Mouse (Mus musculus): ENCODE measurements around the gene Pcnp.
"Not testable (repeated sequence)": the region's sequence is repeated elsewhere in the genome, so short reads cannot be mapped to it uniquely, and the experiment has no call there.

The Pcnp gene

DNA sequence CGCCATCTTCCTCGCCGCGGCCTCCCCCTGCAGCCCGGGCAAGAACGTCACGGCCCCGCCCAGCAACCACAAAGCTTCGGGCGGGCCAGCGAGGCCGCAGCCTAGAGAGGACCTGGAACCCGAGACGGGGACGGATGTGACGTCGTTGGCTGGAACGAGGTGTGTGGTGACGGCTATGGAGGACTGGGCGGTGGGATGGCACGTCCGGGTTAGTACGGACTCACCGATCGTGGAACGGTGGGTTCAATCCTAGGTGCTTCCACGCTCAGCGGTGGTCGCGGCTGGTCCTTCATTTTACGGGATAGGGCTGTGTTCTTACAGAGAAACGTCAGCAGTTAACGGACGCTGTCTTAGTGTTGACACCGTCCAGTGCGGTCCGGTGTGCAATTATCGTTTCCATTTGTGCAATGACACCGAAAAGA, at the start of gene Pcnp:
TSS of gene Pcnp (minus strand) at position 79 of the 422 bp plus-strand sequence.
- peak; percentile 93 for DNase-seq (ENCODE audit: extremely low read depth, insufficient read length, low spot score)

- DNase-seq (ENCODE audit: extremely low read depth, insufficient read length, low spot score), result no peak
Measured at GRCm38 (mm10) chr16:56076121-56076869, 46.8 kb upstream of the Pcnp start.

DNA sequence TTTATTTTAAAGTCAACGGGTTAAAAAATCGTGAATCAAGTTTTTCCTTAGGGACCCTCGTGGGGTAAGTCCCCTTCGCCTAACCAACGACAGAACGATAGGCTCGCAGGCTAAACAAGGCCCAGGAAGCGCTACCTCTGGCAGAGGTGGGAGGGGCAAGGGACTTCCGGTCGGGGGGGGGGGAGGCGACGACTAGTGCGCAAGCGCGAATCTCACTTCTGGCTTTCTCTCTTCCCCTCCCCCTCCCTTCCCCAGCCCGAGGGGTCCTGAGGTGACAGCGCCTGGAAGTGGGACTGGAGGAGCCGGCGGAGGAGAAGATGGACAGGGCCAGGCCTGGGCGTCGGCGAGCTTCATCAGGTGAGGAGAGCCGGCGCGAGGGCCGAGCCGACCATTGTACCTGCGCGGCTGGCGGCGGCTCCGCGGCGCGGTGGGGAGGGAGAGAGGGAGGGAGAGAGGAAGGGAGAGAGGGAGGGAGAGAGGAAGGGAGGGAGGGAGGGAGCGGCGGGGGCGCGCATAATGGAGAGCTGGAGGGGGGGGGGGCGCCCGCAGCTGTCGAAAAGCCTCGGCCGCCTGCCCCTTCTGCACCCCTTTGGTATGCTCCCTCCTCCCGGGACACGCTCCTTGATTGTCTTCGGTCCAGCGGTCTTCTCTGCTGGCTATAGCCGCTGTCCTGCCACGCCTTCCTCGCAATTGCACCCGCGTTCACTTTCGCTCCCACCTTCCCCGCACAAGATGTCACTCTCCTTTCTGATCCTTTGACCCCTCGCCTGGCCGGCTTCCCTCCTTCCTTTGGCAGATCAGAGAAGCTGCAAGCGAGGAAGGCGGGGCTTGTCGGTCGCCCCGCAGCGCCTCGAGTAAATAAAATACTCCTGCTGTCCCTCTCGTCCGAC, 45.9 kb upstream of the Pcnp start:
- DNase-seq (ENCODE audit: extremely low read depth, insufficient read length, low spot score), result peak; percentile 85

GRCm38 (mm10) chr16:56074565-56074964, 45.0 kb upstream of the Pcnp start:
- no peak for DNase-seq (ENCODE audit: extremely low read depth, insufficient read length, low spot score)

- no peak for DNase-seq (ENCODE audit: extremely low read depth, insufficient read length, low spot score)
Measured at GRCm38 (mm10) chr16:56074122-56074521, 44.6 kb upstream of the Pcnp start.

DNA sequence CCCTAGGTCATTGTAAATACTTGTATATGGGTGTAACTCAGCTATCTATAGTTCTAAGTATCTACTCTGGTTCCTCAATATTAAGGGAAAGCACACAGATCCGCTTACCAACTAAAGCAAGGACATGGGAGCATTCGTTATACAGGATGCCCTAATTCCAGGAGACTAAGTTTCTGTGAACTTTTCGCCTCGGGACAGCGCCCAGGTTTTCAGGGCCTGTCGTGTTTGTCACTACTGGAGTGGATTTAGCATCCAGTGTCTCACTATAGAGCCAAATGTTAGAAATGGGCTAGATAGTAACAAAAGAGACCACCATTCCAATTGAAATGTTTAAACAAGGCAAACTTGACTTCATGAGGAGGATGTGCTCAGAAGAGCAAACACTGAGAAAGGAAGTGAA, 43.6 kb upstream of the Pcnp start:
- not testable (repeated sequence) for DNase-seq (ENCODE audit: extremely low read depth, insufficient read length, low spot score)

GRCm38 (mm10) chr16:56072533-56072932, 43.0 kb upstream of the Pcnp start:
- DNase-seq (ENCODE audit: extremely low read depth, insufficient read length, low spot score), result no peak

DNA sequence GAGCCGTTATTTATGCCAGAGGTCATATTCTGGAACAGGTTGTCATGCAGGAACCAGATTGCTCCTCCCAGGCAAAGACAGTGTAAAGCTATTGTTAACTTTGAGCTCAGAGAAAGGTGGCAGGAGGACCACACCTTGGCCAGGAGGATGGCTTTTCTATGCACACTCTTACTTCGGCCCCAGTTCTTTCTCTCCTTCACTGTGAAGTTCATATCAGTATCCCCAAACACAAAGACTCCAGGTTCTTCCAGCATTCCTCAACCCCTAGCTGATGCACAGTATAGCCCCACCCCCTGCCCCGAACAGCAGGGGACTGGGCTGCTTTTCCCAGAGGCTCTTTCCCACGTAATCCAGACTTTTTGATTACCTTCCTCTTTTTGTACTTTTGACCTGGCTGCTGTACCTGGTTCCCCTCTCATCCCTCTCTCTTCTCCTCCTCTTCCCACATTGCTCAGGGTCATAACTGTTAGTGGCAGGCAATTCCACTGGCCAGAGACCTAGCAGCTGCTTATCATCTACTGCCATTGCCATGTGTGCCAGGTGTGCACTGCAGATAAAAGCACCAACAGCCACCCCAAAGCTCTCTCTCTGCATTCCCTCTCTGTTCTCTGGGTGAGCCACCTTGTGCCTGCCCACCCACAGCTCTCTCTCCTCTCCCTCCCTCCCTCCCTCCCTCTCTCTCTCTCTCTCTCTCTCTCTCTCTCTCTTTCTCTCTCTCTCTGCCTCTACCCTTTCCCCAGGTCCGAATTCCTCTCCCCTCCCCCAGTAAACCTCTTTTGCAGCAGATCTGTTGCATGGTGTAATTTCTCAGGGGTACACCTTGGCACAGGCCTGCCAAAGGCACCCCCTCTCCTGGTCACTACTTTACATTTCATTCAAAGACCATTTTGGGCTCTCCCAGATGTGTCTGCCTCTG, 42.0 kb upstream of the Pcnp start:
- DNase-seq (ENCODE audit: extremely low read depth, insufficient read length, low spot score), result no peak

- DNase-seq (ENCODE audit: extremely low read depth, insufficient read length, low spot score), result no peak
Measured at GRCm38 (mm10) chr16:56068523-56069070, 39.1 kb upstream of the Pcnp start.

- DNase-seq (ENCODE audit: extremely low read depth, insufficient read length, low spot score), result peak; percentile 14
Measured at GRCm38 (mm10) chr16:56066113-56066512, 36.6 kb upstream of the Pcnp start.

- peak; percentile 79 for DNase-seq (ENCODE audit: extremely low read depth, insufficient read length, low spot score)
Measured at GRCm38 (mm10) chr16:56064334-56064990, 34.9 kb upstream of the Pcnp start.

GRCm38 (mm10) chr16:56062981-56063380, 33.4 kb upstream of the Pcnp start:
- DNase-seq (ENCODE audit: extremely low read depth, insufficient read length, low spot score), result no peak

DNA sequence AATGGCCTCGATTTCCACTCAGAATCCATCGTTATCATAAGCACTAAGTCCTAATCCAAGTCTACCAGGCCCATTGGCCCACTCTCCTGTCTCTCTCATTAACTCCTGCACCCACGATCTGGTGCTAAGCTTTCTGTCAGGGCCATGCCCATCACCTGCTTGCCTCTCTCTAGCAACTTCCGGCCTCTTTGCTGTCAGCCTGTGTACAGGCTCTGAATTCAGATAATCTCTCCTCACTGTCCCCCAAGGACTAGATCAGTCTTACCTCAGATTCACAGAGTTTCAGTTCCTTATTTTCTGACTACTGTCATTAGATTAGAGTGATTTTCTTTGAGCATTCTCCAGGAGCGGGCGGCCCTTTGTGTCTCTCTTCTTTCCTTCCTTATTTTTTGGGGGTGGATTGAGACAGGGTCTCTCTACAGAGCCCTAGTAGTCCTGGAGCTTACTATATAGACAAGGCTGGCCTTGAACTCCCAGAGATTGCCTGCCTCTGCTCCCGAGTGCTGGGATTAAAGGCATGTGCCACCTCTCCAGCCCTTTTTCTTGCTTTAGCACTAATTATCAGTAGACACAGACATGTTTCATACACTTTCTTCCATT, 32.6 kb upstream of the Pcnp start:
- no peak for DNase-seq (ENCODE audit: extremely low read depth, insufficient read length, low spot score)

GRCm38 (mm10) chr16:56058151-56058550, 28.6 kb upstream of the Pcnp start:
- no peak for DNase-seq (ENCODE audit: extremely low read depth, insufficient read length, low spot score)

- DNase-seq (ENCODE audit: extremely low read depth, insufficient read length, low spot score), result no peak
Measured at GRCm38 (mm10) chr16:56056944-56057590, 27.5 kb upstream of the Pcnp start.

- no peak for DNase-seq (ENCODE audit: extremely low read depth, insufficient read length, low spot score)
Measured at GRCm38 (mm10) chr16:56055911-56056310, 26.4 kb upstream of the Pcnp start.

DNA sequence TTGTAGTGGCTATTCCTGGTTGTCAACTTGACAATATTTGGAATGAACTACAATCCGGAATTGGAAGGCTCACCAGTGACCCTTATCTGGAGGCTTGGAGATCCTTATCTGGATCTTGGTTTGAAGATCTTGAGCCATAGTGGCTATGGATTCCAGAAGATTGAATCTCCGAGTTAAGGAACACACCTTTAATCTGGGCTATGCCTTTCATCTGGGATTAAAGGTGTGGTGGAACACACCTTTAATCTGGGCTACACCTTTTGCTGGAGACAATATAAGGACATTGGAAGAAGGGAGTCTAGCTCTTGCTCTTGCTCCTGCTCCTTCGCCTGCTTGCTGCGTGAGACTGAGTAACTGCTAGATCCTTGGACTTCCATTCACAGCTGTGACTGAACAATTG, 18.5 kb upstream of the Pcnp start, which contains the start of gene Senp7:
TSS of gene Senp7 (plus strand) at position 301 of the 400 bp plus-strand sequence.
- DNase-seq (ENCODE audit: extremely low read depth, insufficient read length, low spot score), result not testable (repeated sequence)

- DNase-seq (ENCODE audit: extremely low read depth, insufficient read length, low spot score), result no peak
Measured at GRCm38 (mm10) chr16:56038090-56038489, 8.6 kb upstream of the Pcnp start.
